Mouse (Mus musculus): ENCODE measurements at regions not wholly inside any gene's neighbourhood (a gene's known extent, or its start where the extent isn't known, plus 50 kb on each side); places are given as distances from the start of the nearest gene placed in this dataset.

GRCm38 (mm10) chr12:16204941-16205340 is 388.2 kb upstream of the Trib2 start:
- DNase-seq (ENCODE audit: extremely low spot score in 1 of 2, low spot score in 1 of 2), result no peak

DNA sequence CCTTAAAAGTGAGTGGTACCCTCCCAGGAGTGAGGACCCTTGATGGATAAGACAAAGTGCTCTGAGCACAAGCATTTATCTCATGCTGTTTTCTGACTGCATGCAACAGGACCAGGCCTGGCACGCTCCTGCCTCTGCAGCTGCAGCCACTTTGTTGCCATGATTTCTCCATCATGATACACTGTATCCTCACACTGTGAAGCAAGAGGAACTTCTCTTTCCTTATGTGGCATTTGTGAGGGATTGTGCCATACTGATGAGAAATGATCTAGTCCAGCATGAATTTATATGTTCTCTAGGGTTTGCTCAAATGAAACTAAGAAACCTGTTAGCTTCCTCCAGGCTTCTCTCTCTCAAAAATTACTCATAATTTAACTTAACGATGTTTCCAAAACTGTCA is 380.2 kb upstream of the Trib2 start:
- no peak for DNase-seq (ENCODE audit: extremely low spot score in 1 of 2, low spot score in 1 of 2)

DNA sequence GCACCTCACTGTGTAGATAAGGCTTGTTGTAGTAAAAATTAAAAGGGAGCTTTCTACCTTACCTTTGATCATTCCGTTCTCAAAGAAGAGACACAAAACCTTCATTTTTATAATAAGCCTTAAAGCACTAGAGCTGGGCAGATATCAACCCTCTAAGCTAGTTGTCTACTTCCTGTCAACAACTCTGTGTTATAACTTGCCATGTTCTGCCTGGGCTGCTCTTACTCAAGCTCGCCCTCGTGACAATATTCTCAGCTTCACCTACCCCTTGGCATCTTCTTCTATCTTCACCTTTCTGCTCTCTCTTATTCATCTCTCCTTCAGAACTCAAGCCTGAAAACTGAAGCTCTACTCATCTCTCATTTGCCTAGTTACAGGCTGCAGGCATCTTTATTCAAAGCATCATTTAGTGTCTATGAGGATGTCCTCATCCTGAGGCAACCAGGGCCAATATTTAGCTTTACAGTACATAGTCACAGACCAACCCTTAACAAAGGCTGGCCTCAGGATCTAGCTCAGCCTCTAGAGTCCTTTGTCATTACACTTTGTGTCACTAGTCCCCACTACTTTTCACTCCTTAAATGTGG is 375.2 kb upstream of the Trib2 start:
- DNase-seq (ENCODE audit: extremely low spot score in 1 of 2, low spot score in 1 of 2), result no peak

GRCm38 (mm10) chr12:16190706-16191105 is 374.0 kb upstream of the Trib2 start:
- DNase-seq (ENCODE audit: extremely low spot score in 1 of 2, low spot score in 1 of 2), result no peak

- no peak for DNase-seq (ENCODE audit: extremely low spot score in 1 of 2, low spot score in 1 of 2)
Observed at GRCm38 (mm10) chr12:16189441-16189840, 372.7 kb upstream of the Trib2 start.

DNA sequence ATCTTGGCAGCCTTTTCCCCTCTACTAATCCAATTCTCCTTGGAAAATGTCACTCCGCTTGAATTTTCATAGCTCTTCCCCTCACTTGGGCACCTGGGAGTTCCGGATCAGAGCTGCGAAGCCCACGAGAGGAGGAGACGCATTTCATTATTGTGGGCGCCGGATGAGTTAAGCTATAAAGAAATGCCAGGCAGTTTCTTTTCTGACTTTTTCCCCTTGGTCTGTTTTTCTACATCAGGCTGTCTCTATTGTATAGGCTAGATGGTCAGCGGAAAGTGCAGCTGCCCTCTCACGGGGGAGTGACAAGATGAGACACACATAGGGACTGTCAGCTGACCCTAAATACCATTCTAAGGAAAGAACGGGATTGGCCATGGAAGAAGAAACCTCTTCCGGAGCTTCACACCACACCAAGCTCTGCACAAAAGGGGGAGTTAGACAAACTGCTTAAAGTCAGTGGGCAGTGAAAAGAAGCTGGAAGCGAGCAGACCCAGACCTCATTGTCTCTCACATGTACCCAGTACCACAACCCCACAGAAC is 369.3 kb upstream of the Trib2 start:
- DNase-seq (ENCODE audit: extremely low spot score in 1 of 2, low spot score in 1 of 2), result no peak

DNA sequence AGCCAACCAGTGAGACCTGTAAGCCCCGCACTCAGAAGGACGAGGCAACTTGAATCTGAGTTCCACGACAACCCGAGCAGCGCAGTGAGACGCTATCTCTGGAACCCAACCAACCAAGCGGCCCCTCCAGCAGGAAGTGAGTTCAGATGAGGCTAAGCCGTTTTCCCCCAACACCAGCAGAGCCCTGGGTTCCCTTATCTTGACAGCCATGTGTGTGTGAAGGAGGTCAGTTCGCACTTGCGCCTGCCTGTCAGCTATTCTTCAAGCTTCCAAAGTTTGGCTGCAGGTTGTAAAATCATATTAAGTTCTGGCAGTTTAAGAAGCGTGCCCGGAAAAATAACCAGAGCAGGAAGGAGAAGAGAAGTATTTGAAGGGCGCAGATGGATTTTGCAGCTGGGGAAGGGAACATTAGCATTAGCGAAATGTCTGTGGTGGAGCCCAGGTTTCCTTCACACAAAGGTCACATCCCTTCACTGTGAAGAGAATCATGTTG is 368.8 kb upstream of the Trib2 start:
- no peak for DNase-seq (ENCODE audit: extremely low spot score in 1 of 2, low spot score in 1 of 2)

DNA sequence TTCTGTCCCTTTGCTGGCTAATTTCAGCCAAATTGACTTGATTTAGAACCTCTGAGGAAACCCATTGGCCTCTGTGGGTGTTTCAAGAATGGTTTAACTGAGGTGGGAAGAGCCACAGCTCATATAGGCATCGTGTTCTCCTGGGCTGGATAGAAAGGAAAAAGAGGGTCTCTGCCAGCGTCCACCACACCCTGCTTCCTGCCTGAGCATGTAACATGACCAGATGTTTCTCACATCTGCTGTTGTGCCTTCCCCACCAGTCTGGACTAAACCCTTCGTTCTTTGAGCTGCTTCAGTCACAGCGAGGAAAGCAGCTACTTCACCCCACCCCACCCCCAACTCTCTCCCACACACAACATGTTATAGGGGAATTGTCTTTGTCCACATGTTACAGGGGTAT is 366.3 kb upstream of the Trib2 start:
- DNase-seq (ENCODE audit: extremely low spot score in 1 of 2, low spot score in 1 of 2), result no peak

DNA sequence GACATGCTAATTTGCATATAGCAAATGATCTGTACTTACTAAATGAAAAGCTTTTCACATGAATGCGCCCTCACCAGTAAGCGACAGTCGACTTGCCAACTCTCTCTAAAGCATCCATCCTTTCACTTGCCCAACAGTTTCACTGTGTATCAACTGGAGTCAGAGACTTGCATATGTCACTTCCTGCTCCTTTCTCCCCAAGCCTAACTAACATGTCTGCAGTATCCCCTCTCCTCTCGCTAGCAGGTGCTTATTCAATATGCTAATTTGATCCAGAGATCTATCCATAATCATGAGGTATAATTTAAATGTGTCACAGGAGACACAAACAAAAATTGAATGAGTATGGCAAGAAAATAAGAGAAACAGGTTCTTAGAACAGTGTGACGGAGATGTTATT is 364.9 kb upstream of the Trib2 start:
- peak in 1 of 2 experiments; percentile 19 for DNase-seq (ENCODE audit: extremely low spot score in 1 of 2, low spot score in 1 of 2)

DNA sequence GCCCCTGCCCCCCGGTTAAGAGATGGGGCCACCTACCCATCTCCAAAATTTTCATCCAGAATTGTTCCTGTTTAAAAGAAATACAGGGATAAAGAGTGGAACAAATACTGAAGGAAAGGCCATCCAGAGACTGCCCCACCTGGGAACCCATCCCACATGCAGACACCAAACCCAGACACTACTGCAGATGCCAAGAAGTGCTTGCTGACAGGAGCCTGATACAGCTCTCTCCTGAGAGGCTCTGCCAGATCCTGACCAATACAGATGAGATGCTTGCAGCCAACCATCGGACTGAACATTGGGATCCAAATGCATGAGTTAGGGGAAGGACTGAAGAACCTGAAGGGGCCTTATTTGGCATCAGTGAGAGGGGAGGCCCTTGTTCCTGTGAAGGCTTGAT is 363.2 kb upstream of the Trib2 start:
- DNase-seq (ENCODE audit: extremely low spot score in 1 of 2, low spot score in 1 of 2), result no peak

GRCm38 (mm10) chr12:16176326-16176725 is 359.6 kb upstream of the Trib2 start:
- DNase-seq (ENCODE audit: extremely low spot score in 1 of 2, low spot score in 1 of 2), result no peak

GRCm38 (mm10) chr12:16172176-16172575 is 355.5 kb upstream of the Trib2 start:
- DNase-seq (ENCODE audit: extremely low spot score in 1 of 2, low spot score in 1 of 2), result no peak

GRCm38 (mm10) chr12:16171636-16172035 is 354.9 kb upstream of the Trib2 start:
- DNase-seq (ENCODE audit: extremely low spot score in 1 of 2, low spot score in 1 of 2), result no peak

- no peak for DNase-seq (ENCODE audit: extremely low spot score in 1 of 2, low spot score in 1 of 2)
Observed at GRCm38 (mm10) chr12:16169781-16170535, 353.2 kb upstream of the Trib2 start.

DNA sequence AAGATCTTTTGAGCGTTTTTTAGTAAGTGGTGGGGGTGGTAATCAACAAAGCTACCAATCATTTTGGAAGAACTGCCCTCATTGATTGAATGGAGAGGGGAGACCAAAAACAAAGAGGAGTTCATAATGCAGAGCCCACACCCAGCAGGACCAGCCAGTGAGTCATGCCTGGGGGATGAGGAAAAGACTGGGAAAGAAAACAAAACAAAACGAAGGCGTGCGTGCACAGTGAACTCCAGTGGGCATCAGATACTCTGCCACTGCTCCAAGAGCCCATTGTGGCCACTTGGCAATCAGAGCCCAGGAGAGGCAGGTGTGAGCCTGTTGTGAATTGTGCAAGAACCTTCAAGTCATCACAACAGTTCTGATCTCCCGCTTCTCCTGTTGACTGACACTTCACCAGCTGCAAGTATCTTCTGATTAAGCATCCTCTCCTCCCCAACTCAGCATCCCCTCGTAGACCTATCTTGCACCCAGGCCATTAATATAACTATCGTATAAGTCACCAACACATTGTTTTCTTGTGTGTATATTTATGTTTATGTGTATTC is 351.1 kb upstream of the Trib2 start:
- DNase-seq (ENCODE audit: extremely low spot score in 1 of 2, low spot score in 1 of 2), result no peak

DNA sequence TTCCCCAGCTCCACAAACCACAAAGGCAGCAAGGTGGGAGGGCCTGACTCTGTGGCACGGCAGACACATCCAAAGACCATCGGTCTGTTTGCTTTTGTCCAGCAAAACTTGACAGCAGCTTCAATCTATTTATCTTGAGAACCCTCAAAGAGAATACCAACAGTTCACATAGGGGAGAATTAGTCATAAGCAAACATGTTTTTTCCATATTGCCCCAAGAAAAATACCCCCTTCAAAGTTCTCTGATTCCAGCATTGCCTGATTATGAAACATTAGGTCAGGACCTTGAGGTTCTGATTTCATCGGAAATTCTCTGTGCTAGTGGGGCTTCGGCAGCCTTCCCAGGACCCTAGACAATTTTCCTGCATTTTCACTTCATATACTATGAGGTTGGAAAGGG is 348.4 kb upstream of the Trib2 start:
- no peak for DNase-seq (ENCODE audit: extremely low spot score in 1 of 2, low spot score in 1 of 2)

DNA sequence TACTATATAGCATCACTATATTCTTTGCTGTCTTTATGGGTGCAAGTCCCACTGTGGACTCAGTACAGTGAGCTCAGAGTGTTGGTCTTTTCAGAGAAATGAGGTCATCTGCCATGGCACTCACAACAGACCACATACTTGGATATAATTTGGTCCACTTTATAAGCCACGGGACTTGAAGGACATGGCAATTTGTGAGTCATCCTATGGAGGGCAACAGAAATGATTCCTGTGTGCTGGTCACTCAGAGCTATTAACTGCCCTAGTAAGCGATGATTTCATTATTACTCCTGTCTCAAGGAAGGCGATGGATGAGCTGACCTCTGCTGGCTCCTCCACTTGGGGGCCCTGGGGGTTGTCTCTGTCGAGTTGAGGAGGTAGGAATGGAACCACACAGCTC is 345.2 kb upstream of the Trib2 start:
- no peak for DNase-seq (ENCODE audit: extremely low spot score in 1 of 2, low spot score in 1 of 2)

DNA sequence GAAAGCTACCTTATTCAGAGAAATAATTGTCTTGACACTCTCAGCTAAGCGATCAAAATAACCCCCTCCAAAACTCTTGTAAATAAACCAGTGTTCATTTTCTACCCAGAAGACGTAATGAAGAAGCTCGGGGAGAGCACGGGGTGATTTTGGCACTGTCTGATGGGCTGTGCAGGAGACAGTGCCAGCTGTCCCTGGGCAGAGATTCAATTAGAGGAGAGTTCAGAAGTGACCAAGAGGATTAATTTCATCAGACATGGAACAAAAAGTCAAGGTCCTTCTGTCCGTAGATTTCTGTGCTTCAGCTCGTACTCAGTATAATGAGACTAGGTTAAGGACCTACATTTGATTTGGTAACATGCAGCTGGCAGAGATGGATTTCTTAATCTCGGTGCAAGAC is 341.2 kb upstream of the Trib2 start:
- no peak for DNase-seq (ENCODE audit: extremely low spot score in 1 of 2, low spot score in 1 of 2)

- peak in 1 of 2 experiments; percentile 35 for DNase-seq (ENCODE audit: extremely low spot score in 1 of 2, low spot score in 1 of 2)
Observed at GRCm38 (mm10) chr12:16155791-16156558, 339.3 kb upstream of the Trib2 start.

DNA sequence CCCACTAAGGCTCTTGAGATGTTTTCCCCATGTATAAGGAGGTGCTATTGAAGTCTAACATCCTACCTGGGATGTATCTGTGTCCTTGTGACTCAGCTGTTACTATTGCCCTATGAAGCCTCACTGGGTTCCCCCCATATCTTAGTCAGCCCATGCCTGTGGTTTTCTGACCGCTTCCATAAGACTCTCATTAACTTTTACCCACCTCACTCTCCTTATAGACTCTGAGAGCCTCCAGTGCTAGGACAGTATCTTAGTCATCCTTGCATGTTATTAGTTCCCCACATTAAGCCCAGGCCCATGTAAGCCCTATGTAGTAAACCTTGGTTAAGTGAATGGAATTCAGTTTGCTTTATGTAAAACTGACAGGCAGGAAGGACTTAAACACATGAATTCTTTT is 337.5 kb upstream of the Trib2 start:
- DNase-seq (ENCODE audit: extremely low spot score in 1 of 2, low spot score in 1 of 2), result no peak

DNA sequence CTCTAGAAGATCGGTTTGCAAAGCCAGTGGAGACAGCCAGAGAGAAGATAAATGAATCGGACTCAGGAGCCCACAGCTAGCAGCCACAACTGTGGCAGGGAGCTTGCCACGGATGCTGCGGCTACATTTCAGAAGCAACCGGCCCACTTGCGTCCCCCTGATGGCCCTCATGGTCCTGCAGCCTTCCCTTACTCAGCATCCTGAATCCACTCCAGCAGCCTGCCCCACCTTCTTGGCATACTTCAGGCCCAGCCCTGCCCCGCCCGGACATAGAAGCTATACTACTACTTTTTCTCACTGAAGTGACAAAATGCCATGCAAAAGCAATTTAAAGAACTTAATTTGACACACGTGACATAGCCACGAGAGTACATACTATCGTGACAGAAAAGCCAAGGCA is 335.4 kb upstream of the Trib2 start:
- DNase-seq (ENCODE audit: extremely low spot score in 1 of 2, low spot score in 1 of 2), result no peak
